Mouse (Mus musculus) limb, embryonic 14.5 days (tissue): ENCODE results near the gene Myo15b. TPM values are rescaled to one million over a fixed set of nuclear protein-coding genes. Genes with fewer than 3 reads are reported as not detected.

Experiments used
- ATAC-seq: fragments of 200-750 bp; cut with Nextera tagmentation; 2 replicates; pipeline ENCODE4 v1.8.0; 2017; ENCODE audit warnings: low read depth, moderate number of reproducible peaks, moderate TSS enrichment; ENCODE audit not compliant: low FRiP score
- DNase-seq: peaks from one replicate; pipeline ENCODE4 v3.0.0-alpha.2; 2015; ENCODE audit warnings: low spot score
- H3K27ac ChIP-seq: fragments of 300-500 bp; sonication (generic); replicated peaks from 2 replicates; pipeline ENCODE4 v1.5.1; 2014; ENCODE audit warnings: low read depth, mild to moderate bottlenecking, low read length, moderate library complexity, mixed read lengths
- H3K27me3 ChIP-seq: fragments of 300-500 bp; sonication (generic); 2 replicates; pipeline ENCODE4 v1.6.1; 2014; ENCODE audit warnings: low read length, mixed read lengths; ENCODE audit not compliant: control insufficient read depth, insufficient read depth
- H3K36me3 ChIP-seq: fragments of 300-500 bp; sonication (generic); 2 replicates; pipeline ENCODE4 v1.6.1; 2014; ENCODE audit warnings: mild to moderate bottlenecking, low read length, moderate library complexity, mixed read lengths; ENCODE audit not compliant: control insufficient read depth, insufficient read depth
- H3K4me1 ChIP-seq: fragments of 300-500 bp; sonication (generic); 2 replicates; pipeline ENCODE4 v1.6.1; 2014; ENCODE audit warnings: antibody characterized with exemption, low read length, mixed read lengths; ENCODE audit not compliant: control insufficient read depth, insufficient read depth
- H3K4me2 ChIP-seq: fragments of 300-500 bp; sonication (generic); replicated peaks from 2 replicates; pipeline ENCODE4 v1.6.1; 2014; ENCODE audit warnings: low read depth, mild to moderate bottlenecking, low read length, moderate library complexity; ENCODE audit not compliant: severe bottlenecking
- H3K4me3 ChIP-seq: fragments of 300-500 bp; sonication (generic); replicated peaks from 2 replicates; pipeline ENCODE4 v1.5.1; 2014; ENCODE audit warnings: low read length
- H3K9ac ChIP-seq: fragments of 300-500 bp; sonication (generic); 2 replicates; pipeline ENCODE4 v1.6.1; 2014; ENCODE audit warnings: mild to moderate bottlenecking, low read depth, low read length, moderate library complexity; ENCODE audit not compliant: severe bottlenecking
- H3K9me3 ChIP-seq: fragments of 300-500 bp; sonication (generic); 2 replicates; pipeline ENCODE4 v1.6.1; 2016; ENCODE audit warnings: low read length; ENCODE audit not compliant: control insufficient read depth
- POLR2A ChIP-seq: fragments of 200-500 bp; IDR thresholded peaks from 2 replicates; pipeline ENCODE4 v1.8.0; 2012; ENCODE audit warnings: inconsistent platforms, mild to moderate bottlenecking, moderate library complexity, borderline replicate concordance; ENCODE audit not compliant: insufficient read depth, insufficient read length; ENCODE audit errors: extremely low read depth
- WGBS: fragments of 180-500 bp; shearing (Covaris S2); extraction: QIAGEN DNeasy Blood & Tissue Kit; methylation state at CpG from one replicate; pipeline ENCODE4 v1.1.7; 2014; 5-methylcytosine and 5-hydroxymethylcytosine counted together
- polyA plus RNA-seq, 2 experiments: library from polyadenylated mRNA; depleted of rRNA in 1 of 2; stranded (reverse) in 1 of 2; unstranded in 1 of 2; fragments of >200 nt; fragmentation: Nextera tagmentation in 1 of 2; extraction: Ambion mirVana in 1 of 2; gene quantifications; 2 replicates each; pipeline versions ENCODE4 v1.2.1 to v1.2.3; 2012 to 2014

Gene Myo15b
- polyA plus RNA-seq, 2 experiments = 0.55 to 0.56 TPM

DNA sequence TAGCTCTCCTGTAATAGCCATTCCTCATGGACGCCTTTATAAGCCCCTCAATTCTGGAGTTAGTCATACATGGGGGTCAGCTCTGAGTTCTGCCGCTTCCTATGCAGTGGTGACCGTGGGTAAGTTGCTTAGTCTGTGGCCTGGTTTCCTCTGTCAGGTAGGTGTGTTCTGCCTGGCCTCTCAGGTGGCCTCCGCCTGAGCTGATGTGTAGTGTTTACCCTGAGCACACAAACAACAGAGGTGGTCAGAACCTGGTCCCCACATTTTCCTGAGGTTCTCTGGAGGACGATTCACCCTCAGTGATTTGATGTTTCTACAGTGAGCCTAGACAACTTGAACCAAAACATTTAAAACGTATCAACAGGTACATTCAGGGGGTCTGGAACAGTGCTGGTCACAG is 26.1 kb upstream of the Myo15b start:
- Histone ChIP-seq H3K4me2 (no peak overlapping the region), H3K27me3 (no peaks in the 10 kb centered on the region)
- no peak for ATAC-seq

DNA sequence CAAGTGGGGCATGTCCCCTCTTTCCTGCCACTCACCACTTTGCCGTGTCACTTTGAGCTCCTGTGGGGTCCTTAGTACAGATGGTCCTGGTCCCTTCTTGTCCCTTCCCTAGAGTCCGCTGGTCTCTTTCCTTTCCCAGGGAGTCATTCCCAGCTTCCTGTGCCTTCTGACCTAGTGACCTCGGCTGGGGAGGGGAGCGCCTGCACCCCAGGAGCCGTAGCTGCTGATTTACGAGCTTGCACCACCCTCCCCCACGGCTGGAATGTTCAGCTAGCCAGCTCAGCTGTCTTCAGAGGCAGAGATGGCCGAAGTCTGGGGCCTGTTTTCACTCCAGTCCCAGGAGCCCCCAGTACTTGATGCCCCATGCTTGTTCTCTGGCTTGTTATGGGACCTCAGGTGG is 25.7 kb upstream of the Myo15b start:
- no peaks in the 10 kb centered on the region for H3K9me3 ChIP-seq
- no peak for TF ChIP-seq POLR2A
- H3K4me3 ChIP-seq = no peak overlapping the region
- DNase-seq = no peak
- H3K9ac ChIP-seq = no peak overlapping the region
- ATAC-seq = peak; percentile 32; the same call in 1 of the 2 replicates
- no peaks in the 10 kb centered on the region for H3K36me3 ChIP-seq
- no peak overlapping the region for H3K4me2 ChIP-seq
- H3K27ac ChIP-seq = no peak overlapping the region
- no peaks in the 10 kb centered on the region for H3K27me3 ChIP-seq
- WGBS = 7% methylated on average over 8 of the region's 8 CpGs
- peaks cover 16% of the 10 kb centered on the region for H3K4me1 ChIP-seq

More for the DNA sequence above, 26.1 kb upstream of the Myo15b start:
- no peak for DNase-seq
- Histone ChIP-seq H3K9me3 (no peaks in the 10 kb centered on the region), H3K27ac (no peak overlapping the region), H3K36me3 (no peaks in the 10 kb centered on the region), H3K4me3 (no peak overlapping the region), H3K9ac (no peak overlapping the region), H3K4me1 (peaks cover 16% of the 10 kb centered on the region)
- 50% methylated on average over 6 of the region's 6 CpGs for WGBS
- no peak for TF ChIP-seq POLR2A

DNA sequence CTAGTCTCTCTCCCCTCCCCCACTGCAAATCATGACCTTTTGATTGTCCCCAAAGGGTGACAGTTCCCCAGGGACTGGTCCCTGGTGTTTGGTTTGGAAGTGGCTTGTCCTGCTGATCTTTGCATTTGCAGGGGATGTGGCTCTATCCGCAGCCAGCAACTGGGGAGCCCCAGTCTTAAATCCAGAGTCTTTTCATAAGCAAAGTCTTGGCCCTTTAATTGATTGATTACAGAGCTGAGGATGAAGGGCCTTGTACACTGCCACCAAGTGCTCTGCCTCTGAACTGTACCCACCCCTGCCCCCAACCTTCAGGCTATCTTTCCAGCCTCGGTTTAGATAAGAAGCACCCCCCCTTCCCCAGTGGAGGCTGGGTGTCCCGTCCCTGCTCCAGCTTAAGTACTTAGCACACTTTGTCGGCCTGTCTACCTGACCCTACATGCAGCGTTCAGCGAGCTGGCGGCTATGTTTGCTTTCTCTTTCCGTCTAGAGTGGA is 25.1 kb upstream of the Myo15b start:
- no peak overlapping the region for H3K27ac ChIP-seq
- no peak overlapping the region for H3K4me2 ChIP-seq
- no peaks in the 10 kb centered on the region for H3K9me3 ChIP-seq

DNA sequence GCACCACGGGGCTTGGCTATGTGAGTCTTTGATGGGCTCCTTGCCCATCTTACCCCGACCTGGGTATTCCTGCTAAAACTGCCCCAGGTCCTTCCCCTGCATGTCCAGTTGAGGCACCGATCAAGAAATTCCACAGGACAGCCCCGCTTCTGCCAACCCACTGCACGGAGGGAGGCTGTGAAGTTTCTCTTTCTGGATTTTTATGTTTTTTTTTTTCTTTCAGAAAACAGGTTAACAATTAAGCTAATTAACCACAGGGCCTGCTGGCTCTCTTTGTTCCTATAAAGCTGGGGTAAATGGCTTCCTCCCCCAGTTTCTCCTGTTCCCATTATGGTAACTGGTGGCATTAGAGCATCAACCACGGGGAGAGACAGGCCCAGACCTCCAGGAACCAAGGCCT is 24.2 kb upstream of the Myo15b start:
- H3K4me1 ChIP-seq = peaks cover 21% of the 10 kb centered on the region
- no peak overlapping the region for H3K27ac ChIP-seq
- no peak overlapping the region for H3K9ac ChIP-seq
- H3K36me3 ChIP-seq = no peaks in the 10 kb centered on the region
- TF ChIP-seq POLR2A = no peak
- no peaks in the 10 kb centered on the region for H3K27me3 ChIP-seq
- H3K9me3 ChIP-seq = no peaks in the 10 kb centered on the region
- H3K4me2 ChIP-seq = no peak overlapping the region
- ATAC-seq = no peak
- WGBS = 54% methylated on average over 6 of the region's 6 CpGs
- H3K4me3 ChIP-seq = no peak overlapping the region
- DNase-seq = no peak

More for the DNA sequence above, 25.1 kb upstream of the Myo15b start:
- H3K9ac ChIP-seq = no peak overlapping the region
- no peaks in the 10 kb centered on the region for H3K36me3 ChIP-seq
- peaks cover 16% of the 10 kb centered on the region for H3K4me1 ChIP-seq
- H3K27me3 ChIP-seq = no peaks in the 10 kb centered on the region
- TF ChIP-seq POLR2A = no peak
- no peak overlapping the region for H3K4me3 ChIP-seq
- DNase-seq (no peak), ATAC-seq (no peak)
- WGBS = 20% methylated on average over 8 of the region's 8 CpGs

DNA sequence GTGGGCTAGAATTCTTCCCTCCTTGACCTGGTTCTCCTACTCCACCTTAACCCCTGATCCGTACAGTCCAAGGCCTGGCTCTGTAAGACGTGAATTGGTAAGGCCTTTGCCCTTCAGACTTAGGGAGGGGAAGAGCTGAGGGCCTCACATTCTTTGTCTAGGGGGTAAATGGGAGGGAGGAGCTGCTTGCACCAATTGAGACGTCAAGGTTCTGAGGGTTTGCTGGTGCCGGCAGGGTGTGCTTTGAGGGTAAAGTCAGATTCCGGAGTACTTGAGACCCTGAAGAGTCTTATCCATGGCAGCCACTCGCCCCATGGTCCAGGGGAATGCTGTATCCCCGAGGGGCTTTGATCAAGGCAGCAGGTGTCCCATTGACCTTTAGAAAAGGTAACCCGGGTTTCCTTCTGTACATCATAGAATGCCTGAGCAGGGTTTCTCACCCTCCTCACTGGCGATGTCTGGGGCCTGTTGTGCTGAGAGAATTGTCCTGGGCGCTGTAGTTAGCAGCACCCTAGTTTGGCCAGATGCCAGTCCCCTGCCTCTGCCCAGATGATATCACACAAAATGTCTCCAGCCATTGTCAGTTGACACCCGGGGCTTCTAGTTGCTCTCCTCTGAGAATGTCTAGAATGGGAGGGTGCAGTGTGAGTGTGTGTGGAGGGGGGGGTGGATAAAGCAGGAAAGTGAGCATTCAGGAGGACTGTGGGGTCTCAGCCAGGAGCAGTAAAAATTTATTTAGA is 21.4 kb upstream of the Myo15b start:
- 55% methylated on average over 11 of the region's 11 CpGs for WGBS
- no peak overlapping the region for H3K4me2 ChIP-seq
- DNase-seq (no peak), ATAC-seq (no peak)
- no peaks in the 10 kb centered on the region for H3K27me3 ChIP-seq
- peaks cover 22% of the 10 kb centered on the region for H3K4me1 ChIP-seq
- TF ChIP-seq POLR2A = no peak
- H3K9ac ChIP-seq = no peak overlapping the region
- H3K4me3 ChIP-seq = no peak overlapping the region
- no peaks in the 10 kb centered on the region for H3K36me3 ChIP-seq
- no peak overlapping the region for H3K27ac ChIP-seq
- H3K9me3 ChIP-seq = no peaks in the 10 kb centered on the region
